Mouse (Mus musculus): Measurements from ENCODE around the gene Ggta1. TPM values are rescaled to one million over a fixed set of nuclear protein-coding genes. Genes with fewer than 3 reads are reported as not detected.

The Ggta1 gene
- polyA plus RNA-seq, 1 experiment from 2014 or later = 38.1 TPM

- Histone ChIP-seq H3K27me3 (ENCODE audit: control insufficient read depth, insufficient read depth, low read length) (no peaks in the 10 kb centered on the region), H3K4me2 (no peak overlapping the region), H3K36me3 (ENCODE audit: control insufficient read depth, insufficient read depth, low read length) (no peaks in the 10 kb centered on the region), H3K4me3 (ENCODE audit: low read depth, low read length) (no peak overlapping the region), H3K9me3 (replicated peaks; ENCODE audit: control insufficient read depth, low read length) (no peaks in the 10 kb centered on the region), H3K9ac (ENCODE audit: low read depth, low read length) (no peak overlapping the region), H3K27ac (ENCODE audit: low read depth, low read length) (no peak overlapping the region), H3K4me1 (ENCODE audit: control insufficient read depth, insufficient read depth, low read length) (peaks cover 33% of the 10 kb centered on the region)
- ATAC-seq (replicated peaks; ENCODE audit: insufficient number of reproducible peaks, low FRiP score, low TSS enrichment) = no peak
- WGBS (ENCODE audit: insufficient replicate concordance) = 89% methylated on average over 8 of the region's 8 CpGs
Observed at GRCm38 (mm10) chr2:35430806-35431205, 32.2 kb downstream of the Ggta1 start.

DNA sequence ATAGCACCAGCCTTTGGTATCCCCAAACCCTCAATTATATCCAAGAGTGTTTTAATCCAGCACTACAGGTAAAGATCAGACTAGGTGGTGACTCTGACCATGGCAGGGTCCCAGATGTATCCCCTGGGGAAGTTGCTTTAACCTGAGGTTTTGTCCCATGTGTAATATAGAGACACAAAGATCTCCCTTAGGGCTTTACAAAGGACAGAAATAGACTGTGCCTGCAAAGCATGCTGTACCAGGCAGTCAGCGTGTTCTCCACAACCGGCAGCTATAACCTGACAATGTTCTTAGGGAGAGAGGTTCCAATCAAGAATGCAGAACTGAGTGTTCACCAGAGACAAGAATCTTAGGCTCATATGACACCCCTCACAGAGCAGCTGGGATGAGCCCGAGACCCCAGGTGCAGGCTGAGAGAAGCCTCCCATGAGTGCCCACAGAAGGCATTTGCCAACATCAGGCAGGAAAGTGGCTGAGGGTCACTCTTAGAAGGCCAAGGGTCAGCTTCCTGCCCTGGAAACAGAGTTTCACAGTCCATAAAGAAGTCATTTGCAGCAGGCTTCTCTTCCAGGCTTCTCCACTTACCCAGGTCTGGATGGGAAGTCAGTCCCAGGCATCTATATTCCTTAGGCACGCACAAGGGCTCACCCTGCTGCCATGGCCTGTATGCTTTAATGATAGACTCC, 34.3 kb downstream of the Ggta1 start:
- H3K9ac ChIP-seq (ENCODE audit: low read depth, low read length) = no peak overlapping the region
- no peak overlapping the region for H3K4me3 ChIP-seq (ENCODE audit: low read depth, low read length)
- H3K36me3 ChIP-seq (ENCODE audit: control insufficient read depth, insufficient read depth, low read length) = no peaks in the 10 kb centered on the region
- 78% methylated on average over 4 of the region's 4 CpGs for WGBS (ENCODE audit: insufficient replicate concordance)
- no peak overlapping the region for H3K4me2 ChIP-seq
- no peaks in the 10 kb centered on the region for H3K9me3 ChIP-seq (replicated peaks; ENCODE audit: control insufficient read depth, low read length)
- no peak overlapping the region for H3K27ac ChIP-seq (ENCODE audit: low read depth, low read length)
- no peaks in the 10 kb centered on the region for H3K27me3 ChIP-seq (ENCODE audit: control insufficient read depth, insufficient read depth, low read length)
- H3K4me1 ChIP-seq (ENCODE audit: control insufficient read depth, insufficient read depth, low read length) = peaks cover 22% of the 10 kb centered on the region
- no peak for ATAC-seq (replicated peaks; ENCODE audit: insufficient number of reproducible peaks, low FRiP score, low TSS enrichment)

- Histone ChIP-seq H3K27ac (ENCODE audit: low read depth, low read length) (no peak overlapping the region), H3K9me3 (replicated peaks; ENCODE audit: control insufficient read depth, low read length) (no peaks in the 10 kb centered on the region), H3K9ac (ENCODE audit: low read depth, low read length) (no peak overlapping the region), H3K4me1 (ENCODE audit: control insufficient read depth, insufficient read depth, low read length) (peaks cover 10% of the 10 kb centered on the region), H3K4me2 (no peak overlapping the region), H3K36me3 (ENCODE audit: control insufficient read depth, insufficient read depth, low read length) (peaks cover 6% of the 10 kb centered on the region), H3K27me3 (ENCODE audit: control insufficient read depth, insufficient read depth, low read length) (no peaks in the 10 kb centered on the region), H3K4me3 (ENCODE audit: low read depth, low read length) (no peak overlapping the region)
- no peak for ATAC-seq (replicated peaks; ENCODE audit: insufficient number of reproducible peaks, low FRiP score, low TSS enrichment)
- 56% methylated on average over 2 of the region's 2 CpGs for WGBS (ENCODE audit: insufficient replicate concordance)
Observed at GRCm38 (mm10) chr2:35427559-35427958, 35.5 kb downstream of the Ggta1 start.

DNA sequence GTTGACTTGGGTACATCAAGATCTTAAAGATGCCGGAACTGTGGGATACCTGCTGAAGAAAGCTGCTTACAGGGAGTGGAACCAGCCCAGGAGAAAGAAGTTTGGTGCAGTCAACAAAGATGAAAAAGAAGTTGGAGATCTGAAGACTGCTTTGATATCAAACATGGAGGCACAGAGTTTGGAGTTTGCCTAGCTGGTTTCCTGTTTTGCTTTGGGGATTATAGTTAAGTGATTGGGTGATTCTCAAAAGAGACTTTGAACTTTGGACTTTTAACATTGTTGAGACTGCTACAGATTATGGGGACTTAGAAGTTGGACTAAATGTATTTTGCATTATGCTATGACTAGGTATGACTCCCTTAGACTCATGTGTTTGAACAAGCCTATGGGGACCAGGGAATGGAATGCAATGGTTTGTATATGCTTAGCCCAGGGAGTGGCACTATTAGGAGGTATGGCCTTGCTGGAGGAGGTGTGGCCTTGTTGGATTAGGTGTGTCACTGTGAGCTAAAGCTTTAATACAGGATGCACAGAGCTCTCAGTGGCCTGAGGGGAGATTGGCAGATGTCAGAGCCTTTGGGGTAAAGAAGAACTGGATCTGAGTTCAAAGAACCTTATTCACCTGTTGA, 39.2 kb downstream of the Ggta1 start:
- Histone ChIP-seq H3K4me2 (no peak overlapping the region), H3K36me3 (ENCODE audit: control insufficient read depth, insufficient read depth, low read length) (peaks cover 30% of the 10 kb centered on the region), H3K9me3 (replicated peaks; ENCODE audit: control insufficient read depth, low read length) (no peaks in the 10 kb centered on the region; the same call in 1 of the 2 replicates), H3K27me3 (ENCODE audit: control insufficient read depth, insufficient read depth, low read length) (no peaks in the 10 kb centered on the region), H3K27ac (ENCODE audit: low read depth, low read length) (no peak overlapping the region), H3K9ac (ENCODE audit: low read depth, low read length) (no peak overlapping the region), H3K4me3 (ENCODE audit: low read depth, low read length) (no peak overlapping the region), H3K4me1 (ENCODE audit: control insufficient read depth, insufficient read depth, low read length) (no peaks in the 10 kb centered on the region)
- WGBS (ENCODE audit: insufficient replicate concordance) = 93% methylated on average over 1 of the region's 1 CpGs
- no peak for ATAC-seq (replicated peaks; ENCODE audit: insufficient number of reproducible peaks, low FRiP score, low TSS enrichment)

GRCm38 (mm10) chr2:35422384-35422783, 40.6 kb downstream of the Ggta1 start:
- H3K4me1 ChIP-seq (ENCODE audit: control insufficient read depth, insufficient read depth, low read length) = no peaks in the 10 kb centered on the region
- H3K4me3 ChIP-seq (ENCODE audit: low read depth, low read length) = no peak overlapping the region
- no peak for ATAC-seq (replicated peaks; ENCODE audit: insufficient number of reproducible peaks, low FRiP score, low TSS enrichment)
- WGBS (ENCODE audit: insufficient replicate concordance) = 90% methylated on average over 3 of the region's 3 CpGs
- no peak overlapping the region for H3K27ac ChIP-seq (ENCODE audit: low read depth, low read length)
- no peak overlapping the region for H3K4me2 ChIP-seq
- no peak overlapping the region for H3K9ac ChIP-seq (ENCODE audit: low read depth, low read length)
- peaks cover 30% of the 10 kb centered on the region for H3K36me3 ChIP-seq (ENCODE audit: control insufficient read depth, insufficient read depth, low read length)
- no peaks in the 10 kb centered on the region; the same call in 1 of the 2 replicates for H3K9me3 ChIP-seq (replicated peaks; ENCODE audit: control insufficient read depth, low read length)
- H3K27me3 ChIP-seq (ENCODE audit: control insufficient read depth, insufficient read depth, low read length) = no peaks in the 10 kb centered on the region

DNA sequence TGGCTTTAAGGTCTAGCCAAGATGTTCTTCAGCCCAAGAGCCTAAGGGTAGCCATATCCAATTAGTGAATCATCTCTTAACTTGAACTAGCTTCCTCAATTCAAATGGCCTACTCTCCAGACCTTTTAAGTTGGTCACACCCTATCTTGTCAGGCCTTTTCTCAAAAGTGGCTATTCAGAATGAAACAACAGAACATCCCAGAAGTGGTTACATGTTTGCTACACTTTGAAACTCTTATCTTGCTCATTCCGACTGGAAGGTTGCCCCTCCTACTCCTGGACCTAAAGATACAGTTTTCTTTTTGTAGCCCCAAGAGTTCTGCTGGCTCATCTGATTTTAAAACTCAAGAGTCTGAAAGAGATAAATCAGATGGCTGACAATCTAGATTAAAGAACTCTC, 42.4 kb downstream of the Ggta1 start:
- no peak overlapping the region for H3K4me3 ChIP-seq (ENCODE audit: low read depth, low read length)
- H3K4me1 ChIP-seq (ENCODE audit: control insufficient read depth, insufficient read depth, low read length) = no peaks in the 10 kb centered on the region
- H3K9ac ChIP-seq (ENCODE audit: low read depth, low read length) = no peak overlapping the region
- H3K36me3 ChIP-seq (ENCODE audit: control insufficient read depth, insufficient read depth, low read length) = peaks cover 30% of the 10 kb centered on the region
- no peak overlapping the region for H3K27ac ChIP-seq (ENCODE audit: low read depth, low read length)
- ATAC-seq (replicated peaks; ENCODE audit: insufficient number of reproducible peaks, low FRiP score, low TSS enrichment) = no peak
- H3K27me3 ChIP-seq (ENCODE audit: control insufficient read depth, insufficient read depth, low read length) = no peaks in the 10 kb centered on the region
- WGBS (ENCODE audit: insufficient replicate concordance) = 48% methylated on average over 1 of the region's 1 CpGs
- no peak overlapping the region for H3K4me2 ChIP-seq
- no peaks in the 10 kb centered on the region; the same call in 1 of the 2 replicates for H3K9me3 ChIP-seq (replicated peaks; ENCODE audit: control insufficient read depth, low read length)

GRCm38 (mm10) chr2:35419671-35420070, 43.4 kb downstream of the Ggta1 start:
- H3K36me3 ChIP-seq (ENCODE audit: control insufficient read depth, insufficient read depth, low read length) = peaks cover 30% of the 10 kb centered on the region

GRCm38 (mm10) chr2:35419243-35419642, 43.8 kb downstream of the Ggta1 start:
- H3K9me3 ChIP-seq (replicated peaks; ENCODE audit: control insufficient read depth, low read length) = no peaks in the 10 kb centered on the region; the same call in 1 of the 2 replicates
- 89% methylated on average over 4 of the region's 4 CpGs for WGBS (ENCODE audit: insufficient replicate concordance)
- H3K27ac ChIP-seq (ENCODE audit: low read depth, low read length) = no peak overlapping the region
- H3K9ac ChIP-seq (ENCODE audit: low read depth, low read length) = no peak overlapping the region
- H3K4me2 ChIP-seq = no peak overlapping the region
- no peak overlapping the region for H3K4me3 ChIP-seq (ENCODE audit: low read depth, low read length)
- no peaks in the 10 kb centered on the region for H3K27me3 ChIP-seq (ENCODE audit: control insufficient read depth, insufficient read depth, low read length)
- H3K36me3 ChIP-seq (ENCODE audit: control insufficient read depth, insufficient read depth, low read length) = peaks cover 30% of the 10 kb centered on the region
- no peak for ATAC-seq (replicated peaks; ENCODE audit: insufficient number of reproducible peaks, low FRiP score, low TSS enrichment)
- no peaks in the 10 kb centered on the region for H3K4me1 ChIP-seq (ENCODE audit: control insufficient read depth, insufficient read depth, low read length)

More at GRCm38 (mm10) chr2:35419671-35420070, 43.4 kb downstream of the Ggta1 start:
- ATAC-seq (replicated peaks; ENCODE audit: insufficient number of reproducible peaks, low FRiP score, low TSS enrichment) = no peak
- Histone ChIP-seq H3K4me3 (ENCODE audit: low read depth, low read length) (no peak overlapping the region), H3K4me2 (no peak overlapping the region), H3K4me1 (ENCODE audit: control insufficient read depth, insufficient read depth, low read length) (no peaks in the 10 kb centered on the region), H3K9ac (ENCODE audit: low read depth, low read length) (no peak overlapping the region), H3K27me3 (ENCODE audit: control insufficient read depth, insufficient read depth, low read length) (no peaks in the 10 kb centered on the region), H3K27ac (ENCODE audit: low read depth, low read length) (no peak overlapping the region), H3K9me3 (replicated peaks; ENCODE audit: control insufficient read depth, low read length) (no peaks in the 10 kb centered on the region; the same call in 1 of the 2 replicates)
- WGBS (ENCODE audit: insufficient replicate concordance) = 93% methylated on average over 2 of the region's 2 CpGs

All from heart, embryonic 11.5 days (tissue).